ENCODE assay signal across 8 mouse cellular contexts in the genomic region with DNA sequence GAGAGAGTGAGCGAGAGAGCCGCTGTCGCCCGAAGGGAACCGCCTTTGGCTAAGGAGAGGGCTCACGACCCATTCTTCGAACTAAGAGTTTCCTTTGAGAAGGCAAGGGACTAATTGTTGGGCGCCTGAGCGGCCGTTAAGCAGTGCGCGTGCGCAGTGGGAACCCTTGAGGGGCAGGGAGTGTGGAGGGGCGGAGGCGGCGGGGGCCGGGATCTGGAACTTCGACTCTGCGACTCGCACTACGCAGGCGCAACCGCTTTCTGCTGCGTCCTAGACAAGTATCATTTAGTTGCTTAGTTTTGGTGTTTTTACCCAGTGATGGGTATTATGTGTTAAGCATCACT. TPM values are rescaled to one million over a fixed set of nuclear protein-coding genes. Genes with fewer than 3 reads are reported as not detected.
DNase-seq lines count a peak whose midpoint lies in the region; ATAC-seq lines count a peak whose summit lies in the region.

No protein-coding gene starts in this region.

- peak overlapping the region; percentile 97 for H3K27ac ChIP-seq in hindbrain, embryonic 10.5 days
- H3K27ac ChIP-seq in lung, embryonic 15.5 days: peak overlapping the region; percentile 98

- peak; percentile 92 for ATAC-seq in lung, embryonic 15.5 days (ENCODE audit: borderline replicate concordance, extremely low read depth, low FRiP score, low TSS enrichment)

- H3K27me3 ChIP-seq in hindbrain, embryonic 10.5 days (ENCODE audit: insufficient read depth, poor library complexity, severe bottlenecking): no peaks in the 10 kb centered on the region
- H3K27me3 ChIP-seq in lung, embryonic 15.5 days: no peaks in the 10 kb centered on the region

- peaks cover 16% of the 10 kb centered on the region for H3K4me1 ChIP-seq in hindbrain, embryonic 10.5 days (replicated peaks)
- H3K4me1 ChIP-seq in lung, embryonic 15.5 days: peaks cover 13% of the 10 kb centered on the region

- peak overlapping the region; percentile 92 for H3K9ac ChIP-seq in lung, embryonic 15.5 days

- H3K36me3 ChIP-seq in hindbrain, embryonic 10.5 days: 0 out of 2 replicates have a peak, but pooled peaks cover 5% of the 10 kb centered on the region
- no peaks in the 10 kb centered on the region for H3K36me3 ChIP-seq in lung, embryonic 15.5 days

- peak overlapping the region; percentile 58 for H3K4me2 ChIP-seq in lung, embryonic 15.5 days

- WGBS in hindbrain, embryonic 10.5 days: under 1% methylated on average over 24 of the region's 24 CpGs
- under 1% methylated on average over 24 of the region's 24 CpGs for WGBS in lung, embryonic 15.5 days

- peak; percentile 85 for DNase-seq in T-cell, adult 2 months (ENCODE audit: low spot score)
- DNase-seq in cerebellum, adult 9-10 months: peak; percentile 86
- peak; percentile 84 for DNase-seq in forelimb bud, embryonic 11.5 days (ENCODE audit: low read depth, low spot score)
- peak; percentile 90 for DNase-seq in hindbrain, embryonic 10.5 days (ENCODE audit: low spot score)
- DNase-seq in layer of hippocampus, adult 8-10 months (ENCODE audit: low spot score in 2 of 2): peak; percentile 82 to 88
- DNase-seq in ovary, postnatal 14 days (ENCODE audit: low spot score): peak; percentile 77
- peak; percentile 89 for DNase-seq in thymus, postnatal 25 days

- peak overlapping the region; percentile 77 for H3K4me3 ChIP-seq in hindbrain, embryonic 10.5 days
- H3K4me3 ChIP-seq in lung, embryonic 15.5 days: peak overlapping the region; percentile 90

- H3K9me3 ChIP-seq in hindbrain, embryonic 10.5 days: no peaks in the 10 kb centered on the region
- no peaks in the 10 kb centered on the region for H3K9me3 ChIP-seq in lung, embryonic 15.5 days

RNA-seq across cellular contexts. Expression of a gene that starts 0.9 kb away (rescaled TPM):
- polyA plus RNA-seq in hindbrain, embryonic 10.5 days (2016; fragmentation: Nextera tagmentation; extraction: Ambion mirVana): 103 and 135 TPM in 2 replicates
- 100 to 1,000 TPM; 199 to 268 (median 223) TPM for total RNA-seq in layer of hippocampus, adult 8-10 months (2022)
- polyA plus RNA-seq in lung, embryonic 15.5 days (2015; fragmentation: Nextera tagmentation; extraction: Ambion mirVana): 119 and 130 TPM in 2 replicates

RNA-seq across cellular contexts. Expression of a gene that starts 31.2 kb away (rescaled TPM):
- polyA plus RNA-seq in hindbrain, embryonic 10.5 days (2016; fragmentation: Nextera tagmentation; extraction: Ambion mirVana): 10.9 and 12.0 TPM in 2 replicates
- total RNA-seq in layer of hippocampus, adult 8-10 months (2022): 10 to 100 TPM; 11.3 to 13.8 (median 13.0) TPM
- 14.0 and 15.4 TPM in 2 replicates for polyA plus RNA-seq in lung, embryonic 15.5 days (2015; fragmentation: Nextera tagmentation; extraction: Ambion mirVana)

Comparison
In these comparisons a context has a peak if more than half of its experiments do, and no peak if none do; other contexts are left out.
1. Peak in every context shown above with its lines: DNase-seq, ATAC-seq, H3K4me3 ChIP-seq and H3K27ac ChIP-seq.